Mouse (Mus musculus) hindbrain, embryonic 11.5 days (tissue): ENCODE measurements at regions not wholly inside any gene's neighbourhood (a gene's known extent, or its start where the extent isn't known, plus 50 kb on each side); places are given as distances from the start of the nearest gene placed in this dataset.

Source experiments
- ATAC-seq: fragments of 200-750 bp; cut with Nextera tagmentation; 2 replicates; pipeline ENCODE4 v1.8.0; 2017; ENCODE audit warnings: mild to moderate bottlenecking, moderate TSS enrichment, moderate library complexity; ENCODE audit not compliant: low FRiP score
- DNase-seq: peaks from one replicate; pipeline ENCODE4 v3.0.0-alpha.2; 2015; ENCODE audit warnings: low spot score
- H3K27ac ChIP-seq: fragments of 300-500 bp; sonication (generic); 2 replicates; pipeline ENCODE4 v1.5.1; 2014; ENCODE audit warnings: mild to moderate bottlenecking, low read depth, low read length
- H3K27me3 ChIP-seq: fragments of 300-500 bp; sonication (generic); 2 replicates; pipeline ENCODE4 v1.6.1; 2014; ENCODE audit warnings: mild to moderate bottlenecking, low read length, moderate library complexity, mixed read lengths; ENCODE audit not compliant: control insufficient read depth, insufficient read depth
- H3K36me3 ChIP-seq: fragments of 300-500 bp; sonication (generic); 2 replicates; pipeline ENCODE4 v1.6.1; 2014; ENCODE audit warnings: mild to moderate bottlenecking, low read length, moderate library complexity, mixed read lengths; ENCODE audit not compliant: control insufficient read depth, insufficient read depth
- H3K4me1 ChIP-seq: fragments of 300-500 bp; sonication (generic); replicated peaks from 2 replicates; pipeline ENCODE4 v1.6.1; 2014; ENCODE audit warnings: low read length, mixed read lengths; ENCODE audit not compliant: control insufficient read depth, insufficient read depth
- H3K4me2 ChIP-seq: fragments of 300-500 bp; sonication (generic); replicated peaks from 2 replicates; pipeline ENCODE4 v1.6.1; 2014; ENCODE audit warnings: mild to moderate bottlenecking, low read depth, low read length
- H3K4me3 ChIP-seq: fragments of 300-500 bp; sonication (generic); 2 replicates; pipeline ENCODE4 v1.5.1; 2014; ENCODE audit warnings: low read depth, low read length
- H3K9ac ChIP-seq: fragments of 300-500 bp; sonication (generic); 2 replicates; pipeline ENCODE4 v1.6.1; 2014; ENCODE audit warnings: low read depth, low read length
- H3K9me3 ChIP-seq: fragments of 300-500 bp; sonication (generic); 2 replicates; pipeline ENCODE4 v1.6.1; 2016; ENCODE audit warnings: low read length; ENCODE audit not compliant: control insufficient read depth
- WGBS: fragments of 180-500 bp; shearing (Covaris S2); extraction: QIAGEN DNeasy Blood & Tissue Kit; methylation state at CpG from one replicate; pipeline ENCODE4 v1.1.7; 2014; 5-methylcytosine and 5-hydroxymethylcytosine counted together

DNA sequence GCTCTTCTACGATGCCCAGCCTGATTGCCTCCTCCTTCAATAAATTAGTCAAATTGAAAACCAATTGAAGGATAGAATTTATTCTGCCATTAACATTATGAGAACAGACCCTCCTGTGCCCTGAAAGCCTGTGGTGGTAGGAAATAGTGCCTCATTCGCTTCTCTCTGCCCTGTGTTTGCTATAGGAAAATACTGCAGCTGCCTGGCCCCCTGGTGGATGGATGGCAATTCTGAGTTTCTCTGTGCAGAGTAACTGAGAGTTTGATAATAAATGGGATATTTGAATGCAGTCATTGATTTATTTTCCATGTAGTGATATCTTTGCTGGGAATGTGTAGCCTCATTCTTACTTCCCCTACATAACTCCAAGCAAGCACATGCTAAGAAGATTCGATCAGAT is 85.4 kb upstream of the Calcoco1 start:
- DNase-seq, result peak; percentile 25
- Histone ChIP-seq H3K4me3 (no peak overlapping the region), H3K27ac (no peak overlapping the region), H3K9ac (no peak overlapping the region), H3K4me1 (no peaks in the 10 kb centered on the region), H3K36me3 (no peaks in the 10 kb centered on the region), H3K27me3 (no peaks in the 10 kb centered on the region), H3K4me2 (no peak overlapping the region), H3K9me3 (no peaks in the 10 kb centered on the region)
- ATAC-seq, result no peak
- WGBS, result 62% methylated on average over 3 of the region's 3 CpGs

DNA sequence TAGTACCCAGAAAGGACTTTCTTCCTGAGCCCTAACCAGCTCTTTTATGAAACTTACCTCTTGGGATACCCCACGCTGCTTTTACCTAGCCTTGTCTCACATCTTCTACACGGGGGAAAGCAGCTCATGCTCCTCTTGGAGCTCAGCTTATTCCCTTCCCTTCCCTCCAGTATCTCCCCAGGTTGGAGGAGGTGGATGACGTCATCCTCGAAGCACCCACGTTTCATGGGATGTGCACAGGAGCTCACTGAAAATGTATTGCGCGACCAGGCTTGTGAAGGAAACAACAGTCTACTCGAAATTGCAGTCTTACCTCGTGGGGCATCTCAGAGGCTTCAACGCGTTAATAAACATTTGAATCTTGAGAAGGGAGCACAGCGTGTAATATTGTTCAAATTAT is 97.2 kb upstream of the Calcoco1 start:
- Histone ChIP-seq H3K27ac (no peak overlapping the region), H3K9ac (no peak overlapping the region), H3K27me3 (no peaks in the 10 kb centered on the region), H3K4me1 (no peaks in the 10 kb centered on the region), H3K36me3 (no peaks in the 10 kb centered on the region), H3K4me2 (no peak overlapping the region), H3K9me3 (no peaks in the 10 kb centered on the region), H3K4me3 (no peak overlapping the region)
- ATAC-seq (no peak), DNase-seq (no peak)
- WGBS, result 81% methylated on average over 12 of the region's 12 CpGs

DNA sequence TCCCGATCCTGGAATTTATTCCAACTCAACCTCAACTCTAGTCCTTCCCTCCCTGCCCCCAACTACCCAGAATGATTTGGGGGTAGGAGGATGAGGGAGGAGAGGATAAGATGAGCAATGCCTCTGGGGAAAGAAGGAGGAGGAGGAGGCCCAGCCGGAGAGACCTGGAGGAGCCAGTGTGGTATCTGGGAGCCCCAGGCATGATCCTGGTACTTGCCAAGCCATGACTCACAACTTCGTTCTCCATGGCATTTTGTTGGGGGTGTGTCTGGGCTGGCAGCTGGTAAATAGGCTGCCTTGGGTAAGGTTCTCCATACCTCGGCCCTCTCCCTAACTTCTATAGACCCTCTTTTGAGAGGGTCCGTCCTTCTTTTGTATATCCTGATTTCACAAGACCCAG is 81.2 kb upstream of the Hoxc13 start:
- 94% methylated on average over 5 of the region's 5 CpGs for WGBS
- no peak for DNase-seq
- H3K27ac ChIP-seq, result no peak overlapping the region

DNA sequence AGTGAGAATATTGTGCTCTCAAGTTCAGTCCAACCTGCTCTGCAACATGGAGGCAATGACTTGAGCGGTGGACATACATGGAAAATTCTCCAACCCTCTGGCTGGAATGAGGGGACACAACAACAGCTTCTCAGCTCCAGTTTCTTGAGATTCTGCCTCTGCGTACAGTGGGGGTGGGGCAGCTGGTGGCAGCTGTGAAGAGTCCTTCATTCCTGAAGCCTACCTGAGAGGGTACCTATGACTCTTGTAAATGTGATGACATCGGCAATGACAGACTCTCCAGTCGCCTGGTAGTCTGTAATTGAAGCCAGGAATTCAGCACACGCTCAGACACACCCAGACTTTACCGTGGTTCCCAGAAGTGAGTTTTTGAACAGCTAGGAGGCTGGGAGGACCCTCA is 58.5 kb upstream of the Hoxc13 start:
- WGBS, result 84% methylated on average over 6 of the region's 6 CpGs
- ATAC-seq (no peak), DNase-seq (no peak)
- H3K9ac ChIP-seq, result no peak overlapping the region
- no peaks in the 10 kb centered on the region for H3K36me3 ChIP-seq
- H3K4me2 ChIP-seq, result no peak overlapping the region
- no peak overlapping the region for H3K4me3 ChIP-seq
- no peak overlapping the region for H3K27ac ChIP-seq
- H3K27me3 ChIP-seq, result no peaks in the 10 kb centered on the region
- no peaks in the 10 kb centered on the region for H3K4me1 ChIP-seq
- no peaks in the 10 kb centered on the region for H3K9me3 ChIP-seq

More for the DNA sequence above, 81.2 kb upstream of the Hoxc13 start:
- no peak for ATAC-seq
- no peaks in the 10 kb centered on the region for H3K4me1 ChIP-seq
- no peaks in the 10 kb centered on the region for H3K36me3 ChIP-seq
- H3K9ac ChIP-seq, result no peak overlapping the region
- H3K4me2 ChIP-seq, result no peak overlapping the region
- no peaks in the 10 kb centered on the region for H3K27me3 ChIP-seq
- H3K9me3 ChIP-seq, result no peaks in the 10 kb centered on the region
- H3K4me3 ChIP-seq, result no peak overlapping the region

DNA sequence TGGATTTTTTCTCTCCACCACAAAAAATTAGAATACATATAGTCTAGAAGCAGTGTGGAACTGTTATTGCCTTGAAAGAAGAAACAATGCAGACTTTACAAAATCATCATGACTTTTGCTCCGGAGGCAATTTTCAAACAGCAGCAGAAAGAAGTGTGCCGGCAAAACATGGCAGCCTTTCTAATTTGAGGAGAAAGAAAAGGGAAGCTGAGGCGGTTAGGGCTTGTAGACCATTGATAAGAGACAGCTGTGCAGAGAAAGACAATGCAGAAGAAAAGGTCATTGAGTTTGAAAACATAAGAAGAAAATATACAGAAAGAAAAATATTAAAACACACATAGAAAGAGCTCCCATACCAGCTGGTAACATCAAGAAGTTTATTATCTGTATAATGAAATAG is 54.1 kb upstream of the Hoxc13 start:
- Histone ChIP-seq H3K27me3 (no peaks in the 10 kb centered on the region), H3K4me2 (no peak overlapping the region), H3K36me3 (no peaks in the 10 kb centered on the region), H3K4me3 (no peak overlapping the region), H3K4me1 (no peaks in the 10 kb centered on the region), H3K9me3 (no peaks in the 10 kb centered on the region), H3K27ac (no peak overlapping the region), H3K9ac (no peak overlapping the region)
- 85% methylated on average over 3 of the region's 3 CpGs for WGBS
- ATAC-seq (no peak), DNase-seq (no peak)
